Mouse (Mus musculus) bone marrow, adult 2 months (tissue): Measurements from ENCODE around the gene Lnp1. TPM values are rescaled to one million over a fixed set of nuclear protein-coding genes. Genes with fewer than 3 reads are reported as not detected.

Experiments used
- H3K27ac ChIP-seq: fragments of 200-500 bp; 2 replicates; pipeline ENCODE4 v1.5.1; 2012; ENCODE audit warnings: low read depth, mild to moderate bottlenecking, control low read depth, inconsistent platforms, low read length; ENCODE audit not compliant: control insufficient read depth, poor library complexity, insufficient read depth
- H3K4me1 ChIP-seq: fragments of 200-500 bp; 2 replicates; pipeline ENCODE4 v1.6.1; 2011; ENCODE audit warnings: low read length; ENCODE audit not compliant: control insufficient read depth, insufficient read depth
- H3K4me3 ChIP-seq: fragments of 200-500 bp; replicated peaks from 2 replicates; pipeline ENCODE3; 2011; ENCODE audit warnings: mild to moderate bottlenecking, low read depth, low read length, control low read depth; ENCODE audit not compliant: control insufficient read depth
- CTCF ChIP-seq: fragments of 200-500 bp; IDR thresholded peaks from 2 replicates; pipeline ENCODE4 v1.5.1; 2011; ENCODE audit warnings: low read length, control low read depth; ENCODE audit not compliant: control insufficient read depth, insufficient read depth
- POLR2A ChIP-seq: fragments of 200-500 bp; IDR thresholded peaks from 2 replicates; pipeline ENCODE4 v1.6.1; 2011; ENCODE audit warnings: low read depth, mild to moderate bottlenecking, control low read depth, low read length, borderline replicate concordance; ENCODE audit not compliant: control insufficient read depth
- WGBS: fragments of 180-500 bp; shearing (Covaris S2); methylation state at CpG from one replicate; pipeline ENCODE4 v1.1.7; 2018; 5-methylcytosine and 5-hydroxymethylcytosine counted together
- polyA plus RNA-seq: library from polyadenylated mRNA; stranded (reverse); fragments of >200 nt; gene quantifications from 2 replicates; pipeline ENCODE4 v1.2.4, GENCODE M21; 2011; ENCODE audit warnings: low replicate concordance; ENCODE audit not compliant: missing spikeins, insufficient read depth, insufficient read length

Gene Lnp1
- polyA plus RNA-seq, 1 experiment, result not detected

DNA sequence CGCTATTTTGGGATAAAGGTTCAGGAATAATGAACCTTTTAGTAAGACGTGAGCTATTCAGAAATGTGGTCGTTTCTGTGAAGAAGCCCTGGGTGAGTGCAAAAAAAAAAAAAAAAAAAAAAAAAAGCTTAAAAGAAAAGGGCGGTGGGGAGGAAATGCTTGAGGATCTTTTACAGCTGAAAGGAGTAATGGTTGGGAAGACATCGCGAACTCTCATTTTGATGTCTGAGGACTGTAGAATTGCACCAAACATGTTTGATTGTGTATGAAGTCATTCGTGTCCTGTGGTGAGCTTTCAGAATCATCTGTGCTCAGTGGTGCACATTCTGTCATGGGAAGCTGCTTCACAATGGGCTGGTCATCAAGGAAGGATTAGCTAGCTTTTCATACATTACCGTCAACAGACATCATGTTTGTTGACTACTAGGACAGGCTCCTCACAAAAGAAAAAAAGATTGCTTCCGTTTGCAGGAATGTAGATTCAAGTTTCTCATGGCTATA, 41.2 kb downstream of the Lnp1 start:
- 35% methylated on average over 9 of the region's 9 CpGs for WGBS
- H3K4me3 ChIP-seq, result no peak overlapping the region
- no peak overlapping the region for H3K27ac ChIP-seq
- TF ChIP-seq CTCF (no peak), POLR2A (no peak)
- H3K4me1 ChIP-seq, result no peaks in the 10 kb centered on the region

DNA sequence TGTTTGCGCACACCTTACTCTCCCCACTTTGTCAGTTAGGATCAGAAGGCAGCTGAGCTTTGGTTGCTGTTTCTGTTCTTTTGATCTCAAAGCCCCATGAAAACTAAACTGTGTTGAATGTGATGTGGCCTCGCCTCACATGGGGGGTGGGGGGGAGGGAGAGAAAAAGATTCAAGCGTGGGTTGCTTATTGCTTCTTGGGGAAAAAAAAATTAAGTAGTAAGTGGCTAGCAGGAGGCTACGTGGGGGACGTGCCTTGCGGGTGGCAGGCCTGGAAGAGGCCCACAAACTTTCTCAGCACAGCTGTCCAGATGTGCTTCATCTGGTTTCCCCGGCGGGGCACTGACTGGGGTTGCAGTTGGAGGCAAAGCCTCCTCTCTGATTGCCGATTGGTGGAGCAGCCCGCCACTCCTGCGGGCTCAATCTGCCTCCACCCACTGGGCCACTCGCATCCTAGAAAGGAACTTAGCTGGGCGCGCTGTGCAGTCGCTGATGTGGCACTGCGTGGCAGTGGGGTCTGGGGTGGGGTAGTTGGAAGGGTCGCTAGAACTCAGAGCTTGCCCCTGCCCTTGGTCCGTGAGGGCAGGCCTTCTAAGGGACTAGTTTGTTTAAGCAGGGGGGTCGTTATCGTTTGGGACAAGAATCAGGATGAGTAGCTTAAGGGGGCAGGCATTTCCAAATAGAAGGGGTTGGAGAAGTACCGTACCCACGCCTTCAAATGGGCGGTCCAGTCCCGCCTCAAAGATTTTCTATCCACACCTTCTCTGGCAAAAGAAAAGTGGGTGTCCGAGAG, 41.8 kb downstream of the Lnp1 start, which contains the start of gene Tmem45a:
Gene Tmem45a (minus strand): TSS at position 343 of the 792 bp plus-strand sequence.
- Histone ChIP-seq H3K27ac (no peak within 1 kb of the TSS; the same call in 1 of the 2 replicates), H3K4me3 (peak within 1 kb of the TSS; percentile 18), H3K4me1 (no peaks in the 10 kb centered on the region)
- 6% methylated on average over 25 of the region's 25 CpGs for WGBS
- no peak for TF ChIP-seq POLR2A
- TF ChIP-seq CTCF, result no peak

DNA sequence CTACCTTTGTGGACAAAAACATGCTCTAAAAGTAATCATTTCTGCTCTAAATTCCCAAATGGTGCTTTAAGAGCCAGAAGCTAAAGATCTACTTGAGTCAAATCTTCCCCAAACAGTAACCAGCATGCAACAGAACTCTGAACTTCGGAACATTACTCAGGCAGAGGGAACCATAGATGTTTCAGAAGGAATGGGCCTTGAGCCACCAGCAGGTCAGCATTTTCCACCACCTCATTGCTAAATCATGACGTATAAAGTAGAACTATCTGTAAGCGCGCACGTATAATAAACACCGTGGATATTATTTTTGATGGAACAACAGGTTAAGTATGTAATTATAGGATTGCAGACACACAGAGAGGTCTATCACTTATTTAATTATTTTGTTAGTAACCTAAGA, 43.0 kb downstream of the Lnp1 start:
- no peak for TF ChIP-seq POLR2A
- no peak for TF ChIP-seq CTCF
- H3K27ac ChIP-seq, result no peak overlapping the region
- H3K4me3 ChIP-seq, result no peak overlapping the region
- H3K4me1 ChIP-seq, result no peaks in the 10 kb centered on the region
- WGBS, result 92% methylated on average over 6 of the region's 6 CpGs

GRCm38 (mm10) chr16:56873410-56873809, 54.5 kb downstream of the Lnp1 start:
- no peaks in the 10 kb centered on the region for H3K4me1 ChIP-seq
- 20% methylated on average over 2 of the region's 2 CpGs for WGBS
- TF ChIP-seq CTCF (no peak), POLR2A (no peak)
- H3K27ac ChIP-seq, result no peak overlapping the region
- no peak overlapping the region for H3K4me3 ChIP-seq

GRCm38 (mm10) chr16:56870458-56870857, 57.4 kb downstream of the Lnp1 start:
- Histone ChIP-seq H3K27ac (no peak overlapping the region), H3K4me1 (no peaks in the 10 kb centered on the region), H3K4me3 (no peak overlapping the region)
- WGBS, result 73% methylated on average over 3 of the region's 3 CpGs
- TF ChIP-seq CTCF (no peak), POLR2A (no peak)

- 65% methylated on average over 5 of the region's 5 CpGs for WGBS
These were observed 59.5 kb downstream of the Lnp1 start for GRCm38 (mm10) chr16:56868361-56868760.

GRCm38 (mm10) chr16:56867591-56867990, 60.3 kb downstream of the Lnp1 start:
- 76% methylated on average over 4 of the region's 4 CpGs for WGBS

More at GRCm38 (mm10) chr16:56868361-56868760, 59.5 kb downstream of the Lnp1 start:
- H3K4me1 ChIP-seq, result no peaks in the 10 kb centered on the region
- TF ChIP-seq CTCF, result no peak
- no peak for TF ChIP-seq POLR2A
- no peak overlapping the region for H3K4me3 ChIP-seq
- H3K27ac ChIP-seq, result no peak overlapping the region

More at GRCm38 (mm10) chr16:56867591-56867990, 60.3 kb downstream of the Lnp1 start:
- Histone ChIP-seq H3K27ac (no peak overlapping the region), H3K4me3 (no peak overlapping the region), H3K4me1 (no peaks in the 10 kb centered on the region)
- TF ChIP-seq CTCF, result no peak

Other genes with a start within 250 kb of the Lnp1 start
- gene Tfg, start 210.6 kb downstream of the Lnp1 start, polyA plus RNA-seq, result 8.8 and 21.2 TPM in 2 replicates
- 0.36 and 0.55 TPM in 2 replicates for gene Adgrg7, start 132.2 kb downstream of the Lnp1 start, polyA plus RNA-seq
- 5.3 and 8.8 TPM in 2 replicates for gene Tmem45a, start 41.9 kb downstream of the Lnp1 start, polyA plus RNA-seq
- gene Tmem45a2, start 143.3 kb upstream of the Lnp1 start, polyA plus RNA-seq, result 1.0 TPM in 1 of 2 replicates, not detected in the other
- gene Tomm70a, start 193.6 kb upstream of the Lnp1 start, polyA plus RNA-seq, result 6.7 and 13.2 TPM in 2 replicates
- 9.5 and 35.4 TPM in 2 replicates for gene Nit2, start 239.3 kb upstream of the Lnp1 start, polyA plus RNA-seq